Mouse (Mus musculus) midbrain, embryonic 16.5 days (tissue): ENCODE results near the gene Mrvi1. TPM values are rescaled to one million over a fixed set of nuclear protein-coding genes. Genes with fewer than 3 reads are reported as not detected.

ENCODE experiments used
- ATAC-seq: fragments of 200-750 bp; cut with Nextera tagmentation; 2 replicates; pipeline ENCODE4 v1.8.0; 2017; ENCODE audit warnings: moderate TSS enrichment
- H3K27ac ChIP-seq: fragments of 300-500 bp; sonication (generic); 2 replicates; pipeline ENCODE4 v1.5.1; 2014; ENCODE audit warnings: mild to moderate bottlenecking, low read length, mixed read lengths
- H3K27me3 ChIP-seq: fragments of 300-500 bp; sonication (generic); 2 replicates; pipeline ENCODE4 v1.6.1; 2014; ENCODE audit warnings: low read depth, low read length, mixed read lengths; ENCODE audit not compliant: control insufficient read depth, insufficient read depth
- H3K36me3 ChIP-seq: fragments of 300-500 bp; sonication (generic); 2 replicates; pipeline ENCODE4 v1.6.1; 2014; ENCODE audit warnings: mild to moderate bottlenecking, low read length, moderate library complexity, mixed read lengths; ENCODE audit not compliant: control insufficient read depth, insufficient read depth
- H3K4me1 ChIP-seq: fragments of 300-500 bp; sonication (generic); 2 replicates; pipeline ENCODE4 v1.6.1; 2014; ENCODE audit warnings: mild to moderate bottlenecking, low read length, mixed read lengths; ENCODE audit not compliant: control insufficient read depth, insufficient read depth
- H3K4me2 ChIP-seq: fragments of 300-500 bp; sonication (generic); 2 replicates; pipeline ENCODE4 v1.6.1; 2014; ENCODE audit warnings: mild to moderate bottlenecking, low read length, mixed read lengths
- H3K4me3 ChIP-seq: fragments of 300-500 bp; sonication (generic); 2 replicates; pipeline ENCODE4 v1.5.1; 2014; ENCODE audit warnings: low read depth, mild to moderate bottlenecking, low read length, moderate library complexity, mixed read lengths
- H3K9ac ChIP-seq: fragments of 300-500 bp; sonication (generic); 2 replicates; pipeline ENCODE4 v1.6.1; 2014; ENCODE audit warnings: low read depth, low read length, mixed read lengths
- H3K9me3 ChIP-seq: fragments of 300-500 bp; sonication (generic); replicated peaks from 2 replicates; pipeline ENCODE4 v1.6.1; 2014; ENCODE audit warnings: mild to moderate bottlenecking, low read length, mixed read lengths; ENCODE audit not compliant: control insufficient read depth, poor library complexity, severe bottlenecking
- WGBS: fragments of 180-500 bp; shearing (Covaris S2); extraction: QIAGEN DNeasy Blood & Tissue Kit; methylation state at CpG from one replicate; pipeline ENCODE4 v1.1.7; 2014; 5-methylcytosine and 5-hydroxymethylcytosine counted together
- polyA plus RNA-seq: library from polyadenylated mRNA; unstranded; fragments of >200 nt; fragmentation: Nextera tagmentation; extraction: Ambion mirVana; gene quantifications from 2 replicates; pipeline ENCODE4 v1.2.1, GENCODE M21; 2015

Gene Mrvi1
- polyA plus RNA-seq, 1 experiment from 2014 or later, result 0.77 TPM

GRCm38 (mm10) chr7:110933999-110934398 is 48.3 kb downstream of the Mrvi1 start:
- Histone ChIP-seq H3K27me3 (no peaks in the 10 kb centered on the region), H3K4me1 (no peaks in the 10 kb centered on the region), H3K4me2 (no peak overlapping the region), H3K36me3 (no peaks in the 10 kb centered on the region), H3K27ac (no peak overlapping the region), H3K9ac (no peak overlapping the region), H3K4me3 (no peak overlapping the region), H3K9me3 (no peaks in the 10 kb centered on the region)
- ATAC-seq, result no peak
- WGBS, result 72% methylated on average over 2 of the region's 2 CpGs

- WGBS, result 86% methylated on average over 3 of the region's 3 CpGs
- H3K4me2 ChIP-seq, result no peak overlapping the region
- H3K27me3 ChIP-seq, result no peaks in the 10 kb centered on the region
- H3K4me1 ChIP-seq, result no peaks in the 10 kb centered on the region
- no peak overlapping the region for H3K4me3 ChIP-seq
- H3K9me3 ChIP-seq, result no peaks in the 10 kb centered on the region
- ATAC-seq, result no peak
- no peaks in the 10 kb centered on the region for H3K36me3 ChIP-seq
- H3K9ac ChIP-seq, result no peak overlapping the region
- H3K27ac ChIP-seq, result no peak overlapping the region
Measured at GRCm38 (mm10) chr7:110933329-110933728, 48.9 kb downstream of the Mrvi1 start.

GRCm38 (mm10) chr7:110930118-110930854 is 52.0 kb downstream of the Mrvi1 start:
- Histone ChIP-seq H3K9me3 (no peaks in the 10 kb centered on the region), H3K4me2 (no peak overlapping the region), H3K27ac (no peak overlapping the region), H3K27me3 (no peaks in the 10 kb centered on the region), H3K4me3 (no peak overlapping the region), H3K36me3 (no peaks in the 10 kb centered on the region), H3K9ac (no peak overlapping the region), H3K4me1 (no peaks in the 10 kb centered on the region)
- WGBS, result 27% methylated on average over 3 of the region's 3 CpGs
- ATAC-seq, result no peak

GRCm38 (mm10) chr7:110926562-110926961 is 55.7 kb downstream of the Mrvi1 start:
- no peak overlapping the region for H3K9ac ChIP-seq
- ATAC-seq, result no peak
- no peaks in the 10 kb centered on the region for H3K27me3 ChIP-seq
- H3K9me3 ChIP-seq, result no peaks in the 10 kb centered on the region
- no peak overlapping the region for H3K27ac ChIP-seq
- WGBS, result 81% methylated on average over 4 of the region's 4 CpGs
- no peak overlapping the region for H3K4me2 ChIP-seq
- no peaks in the 10 kb centered on the region for H3K36me3 ChIP-seq
- H3K4me1 ChIP-seq, result no peaks in the 10 kb centered on the region
- no peak overlapping the region for H3K4me3 ChIP-seq

GRCm38 (mm10) chr7:110920331-110921261 is 61.7 kb downstream of the Mrvi1 start:
- H3K4me2 ChIP-seq, result no peak overlapping the region
- no peaks in the 10 kb centered on the region for H3K9me3 ChIP-seq
- WGBS, result 79% methylated on average over 19 of the region's 19 CpGs
- no peak overlapping the region for H3K27ac ChIP-seq
- no peak overlapping the region for H3K4me3 ChIP-seq
- H3K9ac ChIP-seq, result no peak overlapping the region
- H3K36me3 ChIP-seq, result no peaks in the 10 kb centered on the region
- no peaks in the 10 kb centered on the region for H3K4me1 ChIP-seq
- ATAC-seq, result no peak
- H3K27me3 ChIP-seq, result no peaks in the 10 kb centered on the region

GRCm38 (mm10) chr7:110919721-110920120 is 62.5 kb downstream of the Mrvi1 start:
- Histone ChIP-seq H3K4me2 (no peak overlapping the region), H3K27me3 (no peaks in the 10 kb centered on the region), H3K4me3 (no peak overlapping the region), H3K9ac (no peak overlapping the region), H3K4me1 (no peaks in the 10 kb centered on the region), H3K27ac (no peak overlapping the region), H3K36me3 (no peaks in the 10 kb centered on the region), H3K9me3 (no peaks in the 10 kb centered on the region)
- 54% methylated on average over 3 of the region's 3 CpGs for WGBS
- ATAC-seq, result no peak

- no peak overlapping the region for H3K4me3 ChIP-seq
- H3K4me1 ChIP-seq, result no peaks in the 10 kb centered on the region
- H3K4me2 ChIP-seq, result no peak overlapping the region
- 85% methylated on average over 7 of the region's 7 CpGs for WGBS
- ATAC-seq, result no peak
- no peaks in the 10 kb centered on the region for H3K27me3 ChIP-seq
- H3K36me3 ChIP-seq, result no peaks in the 10 kb centered on the region
- H3K27ac ChIP-seq, result no peak overlapping the region
- no peaks in the 10 kb centered on the region for H3K9me3 ChIP-seq
- no peak overlapping the region for H3K9ac ChIP-seq
Measured at GRCm38 (mm10) chr7:110915913-110916312, 66.3 kb downstream of the Mrvi1 start.

GRCm38 (mm10) chr7:110914531-110914930 is 67.7 kb downstream of the Mrvi1 start:
- Histone ChIP-seq H3K9ac (no peak overlapping the region), H3K4me1 (no peaks in the 10 kb centered on the region), H3K9me3 (no peaks in the 10 kb centered on the region), H3K36me3 (no peaks in the 10 kb centered on the region), H3K4me3 (no peak overlapping the region), H3K27ac (no peak overlapping the region), H3K4me2 (no peak overlapping the region), H3K27me3 (no peaks in the 10 kb centered on the region)
- WGBS, result 85% methylated on average over 3 of the region's 3 CpGs
- no peak for ATAC-seq

GRCm38 (mm10) chr7:110913754-110914153 is 68.5 kb downstream of the Mrvi1 start:
- no peak overlapping the region for H3K4me2 ChIP-seq
- no peak for ATAC-seq
- H3K9me3 ChIP-seq, result no peaks in the 10 kb centered on the region
- H3K9ac ChIP-seq, result no peak overlapping the region
- WGBS, result 90% methylated on average over 4 of the region's 4 CpGs
- no peaks in the 10 kb centered on the region for H3K27me3 ChIP-seq
- no peaks in the 10 kb centered on the region for H3K4me1 ChIP-seq
- no peak overlapping the region for H3K27ac ChIP-seq
- H3K4me3 ChIP-seq, result no peak overlapping the region
- H3K36me3 ChIP-seq, result no peaks in the 10 kb centered on the region
